Mouse (Mus musculus): ENCODE results near the gene Ppm1e.

Ppm1e gene

DNA sequence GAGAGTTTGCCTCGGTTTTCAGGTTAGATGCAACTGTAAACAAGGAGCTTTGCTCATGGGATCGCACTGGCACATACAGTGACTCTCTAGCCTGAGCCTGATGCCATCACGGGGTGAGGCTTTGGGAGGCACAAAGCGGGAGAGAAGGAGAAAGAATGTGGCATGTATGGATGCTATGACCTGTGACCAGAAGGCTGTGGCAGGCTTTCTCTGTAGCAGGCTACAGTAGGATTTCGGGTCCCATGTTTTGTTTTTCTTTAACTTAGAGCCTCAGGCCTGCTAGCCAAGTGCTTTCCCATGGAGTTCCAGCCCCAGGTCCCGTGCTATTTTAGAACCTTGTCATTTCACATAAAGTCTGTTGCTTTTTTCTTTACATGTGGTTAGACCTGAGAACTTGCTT is 108.7 kb downstream of the Ppm1e start:
- DNase-seq (ENCODE audit: low spot score in 2 of 2), result peak in 1 of 2 experiments; percentile 15

GRCm38 (mm10) chr11:87247494-87247866 is 111.3 kb downstream of the Ppm1e start:
- DNase-seq (ENCODE audit: low spot score in 2 of 2), result no peak

GRCm38 (mm10) chr11:87246724-87247493 is 111.9 kb downstream of the Ppm1e start:
- peak in 1 of 2 experiments; percentile 21 for DNase-seq (ENCODE audit: low spot score in 2 of 2)

DNA sequence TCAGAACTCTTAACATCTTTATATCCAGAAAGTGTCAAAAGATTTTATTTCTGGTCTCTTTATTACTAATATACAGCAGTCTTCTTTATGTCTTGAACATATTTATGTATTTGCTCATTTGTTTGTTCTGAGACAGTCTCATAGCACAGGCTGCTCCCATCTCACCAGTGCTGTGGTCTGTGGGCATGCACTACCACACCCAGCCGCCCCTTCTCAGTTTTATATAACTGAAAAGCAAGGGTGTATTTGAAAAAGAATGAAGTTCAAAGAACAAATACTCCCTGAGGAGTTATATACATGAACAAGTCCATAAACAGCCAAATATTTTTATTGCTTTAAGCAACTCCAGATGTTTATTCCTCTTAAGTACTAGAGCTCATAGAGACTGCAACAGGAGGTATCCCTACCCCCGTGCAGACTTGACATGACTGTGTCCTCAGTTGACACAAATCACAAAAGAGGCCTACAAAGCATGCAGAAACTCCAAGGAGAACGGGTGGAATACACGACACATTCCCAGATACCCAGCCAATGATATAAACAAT is 112.6 kb downstream of the Ppm1e start:
- DNase-seq (ENCODE audit: low spot score in 2 of 2), result no peak

- no peak for DNase-seq (ENCODE audit: low spot score in 2 of 2)
Measured at GRCm38 (mm10) chr11:87245171-87245840, 113.5 kb downstream of the Ppm1e start.

DNA sequence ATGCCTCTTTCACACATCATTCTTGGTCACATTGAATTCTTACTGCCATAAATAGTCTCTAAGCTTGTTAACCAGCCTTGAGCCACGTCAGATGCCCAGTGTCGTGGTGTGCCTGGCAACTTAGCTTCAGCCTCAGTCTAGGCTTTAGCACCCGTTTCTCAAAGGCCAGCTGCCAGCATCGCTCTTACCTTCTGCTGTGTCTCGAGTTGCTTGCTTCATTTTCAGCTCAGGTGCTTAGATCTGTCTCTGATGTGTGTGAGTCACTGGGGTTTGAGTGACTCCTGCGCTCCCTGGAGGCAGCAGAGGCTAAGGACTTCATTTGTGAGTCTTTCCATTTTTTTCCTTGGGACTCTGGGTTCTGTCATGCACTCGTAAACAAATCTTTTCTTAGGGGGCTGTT is 117.6 kb downstream of the Ppm1e start:
- peak in 1 of 2 experiments; percentile 29 for DNase-seq (ENCODE audit: low spot score in 2 of 2)

DNA sequence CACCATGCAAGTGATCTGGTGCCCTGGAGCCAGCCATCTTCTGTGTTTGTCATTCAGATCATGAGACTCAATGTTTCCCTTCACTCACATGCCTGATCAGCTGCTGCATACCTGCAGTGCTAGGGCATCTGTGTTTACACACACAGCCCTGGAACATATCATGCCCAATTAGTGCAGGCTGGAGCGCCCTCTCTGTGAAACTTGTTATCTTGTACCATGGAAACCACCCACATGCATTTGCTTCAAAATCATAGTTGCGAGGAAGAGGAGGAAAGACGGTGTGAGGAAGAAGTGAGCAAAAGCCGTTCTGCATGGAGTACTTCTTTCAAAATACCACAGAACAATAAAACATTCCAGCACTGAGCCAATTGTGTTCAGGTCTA is 118.0 kb downstream of the Ppm1e start:
- peak in 1 of 2 experiments; percentile 24 for DNase-seq (ENCODE audit: low spot score in 2 of 2)

DNA sequence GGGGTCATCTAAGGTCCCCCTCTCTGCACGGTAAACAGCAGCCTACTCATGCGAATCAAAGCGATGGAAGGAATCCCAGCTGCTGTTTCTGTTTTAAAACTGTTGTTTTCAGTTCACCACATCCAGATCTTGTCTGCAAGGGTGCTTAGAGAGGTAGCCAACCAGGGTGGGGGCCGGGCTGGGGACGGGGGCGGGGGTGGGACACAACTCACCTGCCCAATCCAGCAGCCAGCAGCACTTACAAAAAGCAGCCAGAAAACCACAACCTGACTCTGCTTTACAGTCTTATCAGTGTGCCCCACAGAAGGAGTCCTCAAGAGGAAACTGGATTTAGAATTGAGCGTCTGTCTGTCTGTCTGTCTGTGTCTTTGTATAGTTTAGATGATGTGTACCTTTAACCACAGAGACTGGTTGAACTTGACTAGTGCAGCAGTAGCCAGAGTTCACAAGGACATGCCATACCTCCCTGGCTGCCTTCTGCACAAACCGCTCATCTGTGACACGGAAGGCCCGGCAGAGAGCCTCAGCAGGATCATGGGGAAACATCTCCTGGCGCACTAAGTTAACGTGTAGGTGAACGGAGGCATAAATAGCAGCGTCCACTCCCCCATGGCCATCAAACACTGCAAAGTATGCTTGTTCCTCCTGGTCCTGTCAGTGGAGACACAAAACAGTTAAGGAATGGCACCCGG is 118.5 kb downstream of the Ppm1e start:
- DNase-seq (ENCODE audit: low spot score in 2 of 2), result peak in 1 of 2 experiments; percentile 20

DNA sequence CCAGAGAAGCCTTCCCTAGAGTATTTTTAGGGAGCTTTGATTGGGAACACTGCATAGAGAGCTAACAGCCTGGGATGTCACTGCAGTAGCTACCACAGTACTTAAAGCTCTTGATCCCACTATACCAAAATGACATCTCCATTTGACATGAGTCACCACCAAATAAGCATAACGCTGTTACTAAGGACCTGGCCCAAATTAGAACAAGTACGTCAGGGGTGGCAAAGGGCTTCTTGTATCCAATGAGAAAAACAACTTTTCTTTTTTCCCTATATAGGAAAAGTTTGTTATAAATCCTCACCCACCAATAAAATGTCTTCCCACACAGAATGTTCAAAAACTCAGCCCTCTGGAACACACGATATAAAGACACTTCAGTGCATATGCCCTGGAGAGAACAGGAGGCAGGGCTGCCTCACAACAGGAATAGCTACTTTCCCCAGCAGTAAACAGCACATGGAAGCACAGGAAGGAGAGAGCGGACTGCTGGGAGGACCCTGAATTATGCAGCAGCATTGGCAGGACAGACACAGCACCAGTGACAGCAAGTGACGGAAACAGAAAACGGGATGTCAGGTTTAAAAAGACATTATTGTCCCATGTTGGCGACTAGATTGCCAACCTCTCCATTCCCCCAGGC is 119.8 kb downstream of the Ppm1e start:
- DNase-seq (ENCODE audit: low spot score in 2 of 2), result peak; percentile 56 to 76

DNA sequence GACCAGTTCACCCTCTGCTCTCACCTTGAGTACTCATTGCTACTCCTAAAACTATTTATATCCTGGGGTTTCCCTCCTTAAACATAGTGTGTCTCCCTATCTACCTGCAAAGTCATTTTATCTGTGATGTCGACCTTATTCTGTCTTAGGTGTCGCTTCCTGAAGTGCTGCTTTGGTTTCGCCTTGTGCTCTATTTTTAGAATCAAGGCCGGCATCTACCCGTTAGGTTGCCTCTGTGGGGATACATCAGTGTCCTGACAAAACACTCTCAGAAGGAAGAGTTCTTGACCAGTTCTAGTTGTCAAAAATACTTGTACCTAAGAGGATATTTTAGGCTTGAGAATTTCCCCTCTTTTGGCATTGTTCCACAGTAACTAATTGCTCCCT is 123.3 kb downstream of the Ppm1e start:
- no peak for DNase-seq (ENCODE audit: low spot score in 2 of 2)

DNA sequence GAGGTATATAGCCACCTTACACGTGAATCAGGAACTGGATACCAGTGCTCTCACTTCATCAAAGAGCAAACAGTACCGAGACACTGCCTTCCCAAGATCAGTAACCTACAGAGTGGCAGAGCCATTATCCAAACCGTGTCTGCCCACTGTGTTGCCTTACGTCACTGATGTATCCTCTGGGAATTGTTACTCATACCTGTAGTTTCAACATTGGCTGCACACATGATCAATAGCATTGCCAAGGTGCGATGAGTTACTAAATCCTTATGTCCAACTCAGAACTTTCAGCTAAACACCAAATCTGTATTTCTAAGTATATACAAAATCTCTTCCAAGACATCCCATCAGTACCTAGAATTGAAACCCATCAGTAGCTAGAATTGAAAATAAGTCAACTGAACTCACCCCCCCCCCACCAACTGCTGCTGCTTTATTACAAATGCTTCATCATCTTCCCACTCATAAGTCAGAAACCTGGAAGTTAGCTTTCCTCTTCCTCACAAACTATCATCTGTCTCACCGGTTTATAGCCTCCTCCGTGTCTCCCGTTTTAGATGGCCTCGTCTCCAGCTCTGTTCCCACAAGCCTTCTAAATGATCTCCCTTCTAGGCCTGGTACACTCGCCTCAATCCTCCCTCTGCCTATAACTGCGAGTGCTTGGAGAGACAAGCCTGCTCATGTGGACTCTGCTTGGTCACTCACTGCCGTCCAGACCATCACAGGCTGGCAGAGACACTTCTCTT is 123.9 kb downstream of the Ppm1e start:
- DNase-seq (ENCODE audit: low spot score in 2 of 2), result no peak

DNA sequence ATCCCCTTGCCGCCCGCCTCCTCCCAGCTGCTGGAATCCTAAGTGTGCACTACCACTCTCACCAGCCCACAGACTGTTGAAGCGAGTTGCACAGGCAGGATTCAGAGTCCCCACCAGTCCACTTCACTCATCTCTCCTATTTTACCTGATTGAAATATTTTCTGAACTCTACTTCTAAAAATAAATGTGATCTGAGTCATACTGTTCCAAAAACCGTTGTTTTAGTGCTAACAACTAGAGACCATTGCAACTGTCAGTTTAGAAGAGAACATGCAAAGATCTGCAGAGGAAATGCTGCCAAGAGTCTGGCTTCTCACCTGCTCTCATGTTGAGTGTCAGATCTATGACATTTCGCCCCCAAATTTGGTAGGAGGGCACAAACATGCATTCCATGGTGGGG is 125.4 kb downstream of the Ppm1e start:
- no peak for DNase-seq (ENCODE audit: low spot score in 2 of 2)

GRCm38 (mm10) chr11:87227056-87227455 is 131.8 kb downstream of the Ppm1e start:
- DNase-seq (ENCODE audit: low spot score in 2 of 2), result no peak

DNA sequence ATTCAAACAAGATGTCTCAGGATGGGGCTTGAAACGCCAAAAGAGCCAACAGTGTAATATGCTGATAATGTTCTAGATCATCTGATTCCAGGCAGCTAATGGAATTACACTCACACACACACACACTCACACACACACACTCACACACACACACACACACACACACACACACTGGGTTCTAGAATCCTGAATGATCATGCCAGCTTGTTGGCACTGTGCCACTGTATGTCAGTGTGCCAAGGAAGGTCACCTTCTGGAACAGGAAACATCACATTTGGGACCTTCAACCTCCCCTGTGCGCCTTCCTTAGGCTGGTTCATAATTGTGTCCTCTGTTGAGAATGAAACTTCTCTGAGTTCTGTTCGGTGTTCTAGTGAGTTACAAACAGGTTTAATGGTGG is 136.1 kb downstream of the Ppm1e start:
- no peak for DNase-seq (ENCODE audit: low spot score in 2 of 2)

GRCm38 (mm10) chr11:87212313-87212712 is 146.5 kb downstream of the Ppm1e start:
- no peak for DNase-seq (ENCODE audit: low spot score in 2 of 2)
